Mouse (Mus musculus): Measurements from ENCODE around the gene Ankrd13d. TPM values are rescaled to one million over a fixed set of nuclear protein-coding genes. Genes with fewer than 3 reads are reported as not detected.

Ankrd13d gene
- total and polyA plus RNA-seq, 2 experiments from 2014 or later = 70.9 to 97.2 TPM

GRCm38 (mm10) chr19:4290749-4291148 is 7.8 kb upstream of the Ankrd13d start:
- ATAC-seq (no peak), DNase-seq (ENCODE audit: low spot score) (no peak)
- WGBS = 73% methylated on average over 15 of the region's 15 CpGs

DNA sequence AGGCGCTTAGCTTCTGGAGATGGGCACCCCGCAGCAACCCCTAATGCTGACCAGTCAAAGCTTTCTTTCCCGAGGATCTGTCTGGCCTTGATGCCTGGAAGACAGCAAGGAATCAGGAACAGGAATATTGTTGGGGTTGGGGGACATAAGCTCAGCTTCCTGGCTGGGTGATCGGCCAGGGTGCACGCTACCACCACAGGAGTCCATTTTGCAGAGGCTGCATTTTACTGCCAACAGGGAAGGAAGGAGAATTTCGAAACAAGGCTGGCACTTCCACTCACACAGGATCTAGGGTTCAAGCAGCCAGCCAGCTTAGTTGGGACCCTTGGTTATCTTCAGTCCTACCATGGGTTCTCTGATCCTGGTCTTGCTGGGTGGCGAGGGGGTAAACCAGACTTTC is 716 bp upstream of the Ankrd13d start:
- Histone ChIP-seq H3K27ac (peak overlapping the region; percentile 81), H3K4me1 (ENCODE audit: insufficient read depth, low read length) (peaks cover 6% of the 10 kb centered on the region), H3K27me3 (ENCODE audit: insufficient read depth, low read length) (no peaks in the 10 kb centered on the region), H3K9ac (replicated peaks; ENCODE audit: low read length) (0 out of 2 replicates have a peak overlapping the region, but pooled peaks have one; percentile 85), H3K4me3 (ENCODE audit: low read length) (peak overlapping the region; percentile 64), H3K9me3 (ENCODE audit: low read length) (no peaks in the 10 kb centered on the region), H3K4me2 (ENCODE audit: low read depth, low read length) (peak overlapping the region; percentile 74), H3K36me3 (ENCODE audit: insufficient read depth, low read length) (peaks cover 21% of the 10 kb centered on the region)
- no peak for DNase-seq (ENCODE audit: low spot score)
- 29% methylated on average over 7 of the region's 7 CpGs for WGBS
- no peak for TF ChIP-seq CTCF (IDR thresholded peaks at IDR 0.05; ENCODE audit: low read depth)
- no peak for ATAC-seq

More at GRCm38 (mm10) chr19:4290749-4291148, 7.8 kb upstream of the Ankrd13d start:
- Histone ChIP-seq H3K4me1 (ENCODE audit: insufficient read depth, low read length) (no peaks in the 10 kb centered on the region), H3K27me3 (ENCODE audit: insufficient read depth, low read length) (no peaks in the 10 kb centered on the region), H3K36me3 (ENCODE audit: insufficient read depth, low read length) (peaks cover 64% of the 10 kb centered on the region), H3K9me3 (ENCODE audit: low read length) (no peaks in the 10 kb centered on the region), H3K4me3 (ENCODE audit: low read length) (no peak overlapping the region), H3K27ac (no peak overlapping the region), H3K9ac (replicated peaks; ENCODE audit: low read length) (no peak overlapping the region), H3K4me2 (ENCODE audit: low read depth, low read length) (no peak overlapping the region)
- no peak for TF ChIP-seq CTCF (IDR thresholded peaks at IDR 0.05; ENCODE audit: low read depth)

- no peak for TF ChIP-seq CTCF (IDR thresholded peaks at IDR 0.05; ENCODE audit: low read depth)
Measured at GRCm38 (mm10) chr19:4280425-4280824, 2.5 kb downstream of the Ankrd13d start.

GRCm38 (mm10) chr19:4279487-4279886 is 3.5 kb downstream of the Ankrd13d start:
- WGBS = 100% methylated on average over 1 of the region's 1 CpGs

More at GRCm38 (mm10) chr19:4280425-4280824, 2.5 kb downstream of the Ankrd13d start:
- Histone ChIP-seq H3K4me2 (ENCODE audit: low read depth, low read length) (no peak overlapping the region), H3K4me3 (ENCODE audit: low read length) (no peak overlapping the region), H3K36me3 (ENCODE audit: insufficient read depth, low read length) (peaks cover 3% of the 10 kb centered on the region; the same call in 1 of the 2 replicates), H3K4me1 (ENCODE audit: insufficient read depth, low read length) (peaks cover 6% of the 10 kb centered on the region), H3K9me3 (ENCODE audit: low read length) (no peaks in the 10 kb centered on the region), H3K9ac (replicated peaks; ENCODE audit: low read length) (no peak overlapping the region), H3K27me3 (ENCODE audit: insufficient read depth, low read length) (no peaks in the 10 kb centered on the region), H3K27ac (no peak overlapping the region)
- ATAC-seq = no peak
- no peak for DNase-seq (ENCODE audit: low spot score)
- WGBS = 94% methylated on average over 9 of the region's 9 CpGs

GRCm38 (mm10) chr19:4270972-4271371 is 12.0 kb downstream of the Ankrd13d start:
- TF ChIP-seq CTCF (IDR thresholded peaks at IDR 0.05; ENCODE audit: low read depth) = no peak
- Histone ChIP-seq H3K4me2 (ENCODE audit: low read depth, low read length) (no peak overlapping the region), H3K4me1 (ENCODE audit: insufficient read depth, low read length) (peaks cover 6% of the 10 kb centered on the region; the same call in 1 of the 2 replicates), H3K9me3 (ENCODE audit: low read length) (no peaks in the 10 kb centered on the region), H3K27me3 (ENCODE audit: insufficient read depth, low read length) (no peaks in the 10 kb centered on the region), H3K36me3 (ENCODE audit: insufficient read depth, low read length) (0 out of 2 replicates have a peak, but pooled peaks cover 7% of the 10 kb centered on the region), H3K9ac (replicated peaks; ENCODE audit: low read length) (no peak overlapping the region), H3K4me3 (ENCODE audit: low read length) (no peak overlapping the region), H3K27ac (no peak overlapping the region)
- ATAC-seq = no peak
- 96% methylated on average over 11 of the region's 11 CpGs for WGBS
- no peak for DNase-seq (ENCODE audit: low spot score)

More at GRCm38 (mm10) chr19:4279487-4279886, 3.5 kb downstream of the Ankrd13d start:
- Histone ChIP-seq H3K4me1 (ENCODE audit: insufficient read depth, low read length) (peaks cover 6% of the 10 kb centered on the region), H3K4me3 (ENCODE audit: low read length) (no peak overlapping the region), H3K27me3 (ENCODE audit: insufficient read depth, low read length) (no peaks in the 10 kb centered on the region), H3K36me3 (ENCODE audit: insufficient read depth, low read length) (0 out of 2 replicates have a peak, but pooled peaks cover 3% of the 10 kb centered on the region), H3K27ac (no peak overlapping the region), H3K4me2 (ENCODE audit: low read depth, low read length) (no peak overlapping the region), H3K9me3 (ENCODE audit: low read length) (no peaks in the 10 kb centered on the region), H3K9ac (replicated peaks; ENCODE audit: low read length) (no peak overlapping the region)
- ATAC-seq (no peak), DNase-seq (ENCODE audit: low spot score) (no peak)
- TF ChIP-seq CTCF (IDR thresholded peaks at IDR 0.05; ENCODE audit: low read depth) = peak; percentile 40

DNA sequence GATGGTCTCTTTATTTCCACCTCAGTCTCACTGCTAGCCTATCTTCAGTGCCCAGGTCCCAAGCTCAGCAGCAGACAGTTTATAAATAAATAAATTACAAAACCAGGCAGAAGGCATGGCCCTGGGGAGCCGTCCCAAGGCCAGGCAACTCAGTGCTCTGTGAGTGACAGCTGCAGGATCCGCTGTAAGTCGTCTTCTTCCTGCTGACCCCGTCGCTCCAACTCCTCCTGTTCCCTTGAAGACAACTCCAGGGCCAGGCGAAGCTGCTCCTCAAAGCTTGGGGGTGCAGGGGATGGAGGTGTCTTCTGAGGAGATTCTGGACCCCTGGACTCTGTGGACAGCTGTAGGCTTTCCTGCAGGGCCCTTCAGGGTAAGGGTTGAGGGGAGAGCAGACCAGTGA is 12.8 kb downstream of the Ankrd13d start:
- TF ChIP-seq CTCF (IDR thresholded peaks at IDR 0.05; ENCODE audit: low read depth) = no peak
- ATAC-seq (no peak), DNase-seq (ENCODE audit: low spot score) (no peak)
- Histone ChIP-seq H3K4me3 (ENCODE audit: low read length) (no peak overlapping the region), H3K27ac (no peak overlapping the region), H3K9ac (replicated peaks; ENCODE audit: low read length) (no peak overlapping the region), H3K4me2 (ENCODE audit: low read depth, low read length) (no peak overlapping the region), H3K4me1 (ENCODE audit: insufficient read depth, low read length) (peaks cover 6% of the 10 kb centered on the region; the same call in 1 of the 2 replicates), H3K27me3 (ENCODE audit: insufficient read depth, low read length) (no peaks in the 10 kb centered on the region), H3K9me3 (ENCODE audit: low read length) (no peaks in the 10 kb centered on the region), H3K36me3 (ENCODE audit: insufficient read depth, low read length) (0 out of 2 replicates have a peak, but pooled peaks cover 7% of the 10 kb centered on the region)
- 61% methylated on average over 6 of the region's 6 CpGs for WGBS
